ENCODE assay signal across 8 mouse cellular contexts in the genomic region with DNA sequence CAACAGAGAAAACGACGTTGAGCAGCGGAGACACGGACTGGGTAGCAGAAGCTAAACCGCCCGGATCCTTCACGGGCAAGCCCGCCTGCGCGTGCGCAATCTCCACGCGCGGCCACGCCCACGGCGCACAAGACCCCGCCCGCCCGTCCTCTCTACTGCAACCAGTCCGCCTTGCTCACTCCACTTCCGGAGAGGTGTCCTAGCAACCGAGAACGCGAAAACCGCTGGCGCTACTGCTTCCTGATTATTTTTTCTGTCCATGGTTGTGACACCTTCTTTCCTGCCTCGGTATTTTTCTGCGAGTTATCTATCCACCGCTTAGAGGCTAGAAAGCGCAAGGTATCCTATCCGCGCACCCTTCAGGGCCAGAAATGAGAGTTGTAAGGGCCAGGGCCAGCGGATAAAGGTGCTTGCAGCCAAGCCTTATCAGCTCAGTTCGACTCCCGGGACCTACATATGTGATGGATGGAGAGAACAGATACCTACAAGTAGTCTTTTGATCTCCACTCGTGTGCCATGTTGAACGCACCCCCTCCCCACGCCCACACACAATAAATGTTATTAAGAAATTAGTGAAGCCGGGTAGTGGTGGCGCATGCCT. TPM values are rescaled to one million over a fixed set of nuclear protein-coding genes. Genes with fewer than 3 reads are reported as not detected.
DNase-seq lines count a peak whose midpoint lies in the region; ATAC-seq and TF ChIP-seq lines count a peak whose summit lies in the region.

A gene (minus strand): TSS at position 89 of the 601 bp plus-strand sequence.

- WGBS in forebrain, embryonic 12.5 days = 11% methylated on average over 41 of the region's 41 CpGs
- 9% methylated on average over 41 of the region's 41 CpGs for WGBS in heart, postnatal 0 days
- 6% methylated on average over 41 of the region's 41 CpGs for WGBS in liver, embryonic 16.5 days (ENCODE audit: insufficient replicate concordance)
- whole genome bisulfite sequencing in neural tube, embryonic 13.5 days = 13% methylated on average over 41 of the region's 41 CpGs

- peak within 1 kb of the TSS; percentile 72 for H3K9ac ChIP-seq in forebrain, embryonic 12.5 days
- peak within 1 kb of the TSS; percentile 54 for H3K9ac ChIP-seq in heart, postnatal 0 days (replicated peaks; ENCODE audit: low read depth, low read length)
- peak within 1 kb of the TSS; percentile 50 for H3K9ac ChIP-seq in liver, embryonic 16.5 days (ENCODE audit: low read depth, low read length)
- peak within 1 kb of the TSS; percentile 85 for H3K9ac ChIP-seq in neural tube, embryonic 13.5 days

- peak; percentile 87 for DNase-seq in c-Kit-positive CD71-positive TER-119-positive erythroid progenitor cells, embryonic 14.5 days (ENCODE audit: low spot score)
- DNase-seq in heart, postnatal 0 days (ENCODE audit: low spot score) = peak; percentile 94
- DNase-seq in kidney, postnatal 4 days = peak; percentile 97 to 98

- H3K4me1 ChIP-seq in E14TG2a.4 (replicated peaks; ENCODE audit: low read depth, low read length) = peaks cover 16% of the 10 kb centered on the region
- H3K4me1 ChIP-seq in forebrain, embryonic 12.5 days = peaks cover 26% of the 10 kb centered on the region
- H3K4me1 ChIP-seq in heart, postnatal 0 days (ENCODE audit: control insufficient read depth, insufficient read depth) = no peaks in the 10 kb centered on the region
- peaks cover 9% of the 10 kb centered on the region for H3K4me1 ChIP-seq in liver, embryonic 16.5 days (ENCODE audit: control insufficient read depth, low read depth, low read length)
- H3K4me1 ChIP-seq in neural tube, embryonic 13.5 days (replicated peaks) = peaks cover 32% of the 10 kb centered on the region
- H3K4me1 ChIP-seq in testis, adult 2 months (ENCODE audit: control insufficient read depth, insufficient read depth, low read length) = peaks cover 10% of the 10 kb centered on the region

- no peaks in the 10 kb centered on the region for H3K36me3 ChIP-seq in E14TG2a.4 (ENCODE audit: insufficient read depth, low read length)
- H3K36me3 ChIP-seq in forebrain, embryonic 12.5 days (replicated peaks) = 0 out of 2 replicates have a peak, but pooled peaks cover under 1% of the 10 kb centered on the region
- no peaks in the 10 kb centered on the region for H3K36me3 ChIP-seq in heart, postnatal 0 days (replicated peaks; ENCODE audit: control insufficient read depth, insufficient read depth, low read length)
- no peaks in the 10 kb centered on the region for H3K36me3 ChIP-seq in liver, embryonic 16.5 days (ENCODE audit: control insufficient read depth, insufficient read depth)
- peaks cover 4% of the 10 kb centered on the region; the same call in 1 of the 2 replicates for H3K36me3 ChIP-seq in neural tube, embryonic 13.5 days
- no peaks in the 10 kb centered on the region for H3K36me3 ChIP-seq in testis, adult 2 months (ENCODE audit: control insufficient read depth, insufficient read depth, low read length)

- peak within 1 kb of the TSS; percentile 76 for H3K4me2 ChIP-seq in forebrain, embryonic 12.5 days
- H3K4me2 ChIP-seq in heart, postnatal 0 days (ENCODE audit: low read depth, low read length) = peak within 1 kb of the TSS; percentile 99
- H3K4me2 ChIP-seq in liver, embryonic 16.5 days (ENCODE audit: low read depth, low read length) = peak within 1 kb of the TSS; percentile 85
- H3K4me2 ChIP-seq in neural tube, embryonic 13.5 days = peak within 1 kb of the TSS; percentile 68

- peak; percentile 97 for ATAC-seq in forebrain, embryonic 12.5 days (ENCODE audit: low FRiP score)
- peak; percentile 98 for ATAC-seq in heart, postnatal 0 days (ENCODE audit: insufficient read depth, low read depth)
- peak; percentile 97 for ATAC-seq in liver, embryonic 16.5 days (ENCODE audit: low read depth)
- peak; percentile 96 for ATAC-seq in neural tube, embryonic 13.5 days (ENCODE audit: low read depth)

- no peak for TF ChIP-seq CTCF in E14TG2a.4 (conservative IDR thresholded peaks at IDR 0.05; ENCODE audit: low read length)
- no peak for TF ChIP-seq CTCF in heart, postnatal 0 days (IDR thresholded peaks at IDR 0.05; ENCODE audit: low read depth)
- TF ChIP-seq CTCF in testis, adult 2 months (IDR thresholded peaks at IDR 0.05; ENCODE audit: control insufficient read depth, insufficient read depth, insufficient replicate concordance, low read depth, low read length) = no peak

- no peak for TF ChIP-seq EP300 in heart, postnatal 0 days (IDR thresholded peaks at IDR 0.05; ENCODE audit: low read depth)

- H3K27me3 ChIP-seq in E14TG2a.4 (ENCODE audit: insufficient read depth, low read length) = no peaks in the 10 kb centered on the region; the same call in 1 of the 2 replicates
- H3K27me3 ChIP-seq in forebrain, embryonic 12.5 days = peaks cover 13% of the 10 kb centered on the region
- no peaks in the 10 kb centered on the region for H3K27me3 ChIP-seq in heart, postnatal 0 days (ENCODE audit: control insufficient read depth, insufficient read depth, low read length)
- H3K27me3 ChIP-seq in liver, embryonic 16.5 days (ENCODE audit: control insufficient read depth, insufficient read depth, low read depth, low read length) = no peaks in the 10 kb centered on the region
- H3K27me3 ChIP-seq in neural tube, embryonic 13.5 days = peaks cover 3% of the 10 kb centered on the region; the same call in 1 of the 2 replicates
- no peaks in the 10 kb centered on the region for H3K27me3 ChIP-seq in testis, adult 2 months (ENCODE audit: control insufficient read depth, insufficient read depth, low read length)

- H3K4me3 ChIP-seq in E14TG2a.4 (replicated peaks; ENCODE audit: low read length) = peak within 1 kb of the TSS; percentile 86
- peak within 1 kb of the TSS; percentile 58 for H3K4me3 ChIP-seq in forebrain, embryonic 12.5 days (replicated peaks)
- H3K4me3 ChIP-seq in heart, postnatal 0 days (ENCODE audit: low read depth, low read length) = peak within 1 kb of the TSS; percentile 59
- peak within 1 kb of the TSS; percentile 61 for H3K4me3 ChIP-seq in liver, embryonic 16.5 days (ENCODE audit: low read depth, low read length)
- H3K4me3 ChIP-seq in neural tube, embryonic 13.5 days = peak within 1 kb of the TSS; percentile 67
- H3K4me3 ChIP-seq in testis, adult 2 months (ENCODE audit: control insufficient read depth, low read depth, low read length) = peak within 1 kb of the TSS; percentile 90

- peak; percentile 79 for TF ChIP-seq POLR2A in testis, adult 2 months (IDR thresholded peaks at IDR 0.05; ENCODE audit: control insufficient read depth, low read depth, low read length)

- no peaks in the 10 kb centered on the region for H3K9me3 ChIP-seq in E14TG2a.4 (ENCODE audit: low read length)
- no peaks in the 10 kb centered on the region for H3K9me3 ChIP-seq in forebrain, embryonic 12.5 days
- H3K9me3 ChIP-seq in heart, postnatal 0 days (replicated peaks; ENCODE audit: control insufficient read depth, low read length) = no peaks in the 10 kb centered on the region
- no peaks in the 10 kb centered on the region for H3K9me3 ChIP-seq in liver, embryonic 16.5 days (replicated peaks; ENCODE audit: control insufficient read depth, low read length)
- H3K9me3 ChIP-seq in neural tube, embryonic 13.5 days = no peaks in the 10 kb centered on the region

- H3K27ac ChIP-seq in forebrain, embryonic 12.5 days = peak within 1 kb of the TSS; percentile 91
- no peak within 1 kb of the TSS for H3K27ac ChIP-seq in heart, postnatal 0 days (ENCODE audit: low read depth)
- H3K27ac ChIP-seq in liver, embryonic 16.5 days (ENCODE audit: low read length) = no peak within 1 kb of the TSS
- peak within 1 kb of the TSS; percentile 94 for H3K27ac ChIP-seq in neural tube, embryonic 13.5 days (replicated peaks)
- peak within 1 kb of the TSS; percentile 69 for H3K27ac ChIP-seq in testis, adult 2 months (ENCODE audit: control insufficient read depth, insufficient read depth, low read depth, low read length)

RNA-seq across cellular contexts. Expression of the gene that starts here (rescaled TPM):
- polyA plus RNA-seq in forebrain, embryonic 12.5 days (2016; fragmentation: Nextera tagmentation; extraction: Ambion mirVana) = 57.0 and 62.4 TPM in 2 replicates
- 5.8 and 10.7 TPM in 2 replicates for total RNA-seq in heart, postnatal 0 days (2014; rRNA removed; ENCODE audit: low replicate concordance)
- polyA plus RNA-seq in heart, postnatal 0 days (2015; fragmentation: Nextera tagmentation; extraction: Ambion mirVana) = 23.2 and 25.7 TPM in 2 replicates
- 4.3 and 4.7 TPM in 2 replicates for polyA plus RNA-seq in liver, embryonic 16.5 days (2015; fragmentation: Nextera tagmentation; extraction: Ambion mirVana)
- 107 and 108 TPM in 2 replicates for polyA plus RNA-seq in neural tube, embryonic 13.5 days (2015; fragmentation: Nextera tagmentation; extraction: Ambion mirVana)
- 25.2 and 28.8 TPM in 2 replicates for polyA plus RNA-seq in testis, adult 2 months (2012; rRNA removed)

Comparison
In these comparisons a context has a peak if more than half of its experiments do, and no peak if none do; other contexts are left out.
1. H3K27ac ChIP-seq: peak in forebrain, embryonic 12.5 days (single experiment), neural tube, embryonic 13.5 days (single experiment) and testis, adult 2 months (single experiment); none in heart, postnatal 0 days (single experiment) and liver, embryonic 16.5 days (single experiment).
2. Peak in every context shown above with its lines, with median percentiles within 50 percentile points of each other: H3K4me3 ChIP-seq, DNase-seq, ATAC-seq, H3K4me2 ChIP-seq and H3K9ac ChIP-seq.